Mouse (Mus musculus) thymus, postnatal 14 days (tissue): Measurements from ENCODE around the gene Lats2.
"Not testable (repeated sequence)": the region's sequence is repeated elsewhere in the genome, so short reads cannot be mapped to it uniquely, and the experiment has no call there.

ENCODE experiments used
- DNase-seq: peaks from one replicate; pipeline ENCODE4 v3.0.0; 2021

Lats2 gene

DNA sequence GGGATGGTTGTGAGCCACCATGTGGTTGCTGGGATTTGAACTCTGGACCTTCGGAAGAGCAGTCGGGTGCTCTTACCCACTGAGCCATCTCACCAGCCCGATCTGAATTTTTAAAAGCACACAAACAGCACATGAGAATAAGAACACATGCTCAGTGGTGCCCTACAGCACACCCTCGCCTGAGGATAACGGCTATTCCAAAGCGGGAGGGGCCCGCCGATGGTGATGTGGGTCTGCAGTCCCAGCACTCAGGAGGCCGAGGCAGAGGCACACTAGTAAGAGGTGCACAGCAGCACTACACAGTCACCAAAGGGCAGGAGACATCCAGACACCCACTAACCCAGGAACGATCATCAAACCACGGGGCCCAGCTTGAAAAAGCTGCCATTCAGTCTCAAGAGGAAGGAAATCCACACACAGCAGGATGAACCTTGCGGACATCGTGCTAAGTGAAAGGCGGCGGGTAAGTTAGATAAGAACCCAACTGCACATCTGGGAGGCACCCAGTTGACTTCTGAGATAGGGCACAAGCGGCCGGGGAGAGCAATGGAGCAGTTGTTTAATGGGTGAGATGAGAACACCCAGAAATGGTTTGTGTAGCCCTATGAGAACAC lies 65.6 kb downstream of the Lats2 start:
- no peak for DNase-seq

DNA sequence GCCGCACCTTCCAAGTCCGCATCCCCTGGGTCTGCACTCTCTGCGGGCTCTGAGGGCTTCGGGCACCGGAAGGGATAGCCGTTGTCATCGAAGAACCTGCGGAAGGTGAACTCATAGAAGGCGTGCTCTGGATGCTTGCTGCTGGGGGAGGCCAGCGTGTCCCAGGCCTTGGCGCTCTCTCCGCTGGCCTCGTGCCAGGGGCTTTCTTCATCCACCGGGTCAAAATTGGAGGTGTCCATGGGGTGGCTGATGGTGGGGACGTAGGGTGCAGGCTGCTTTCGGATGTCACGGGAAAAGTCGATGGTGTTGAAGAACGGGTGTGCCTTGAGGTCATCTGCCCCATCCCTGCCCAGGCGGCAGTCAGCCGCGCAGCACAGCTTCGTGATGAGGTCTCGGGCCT lies 66.9 kb downstream of the Lats2 start:
- no peak for DNase-seq

DNA sequence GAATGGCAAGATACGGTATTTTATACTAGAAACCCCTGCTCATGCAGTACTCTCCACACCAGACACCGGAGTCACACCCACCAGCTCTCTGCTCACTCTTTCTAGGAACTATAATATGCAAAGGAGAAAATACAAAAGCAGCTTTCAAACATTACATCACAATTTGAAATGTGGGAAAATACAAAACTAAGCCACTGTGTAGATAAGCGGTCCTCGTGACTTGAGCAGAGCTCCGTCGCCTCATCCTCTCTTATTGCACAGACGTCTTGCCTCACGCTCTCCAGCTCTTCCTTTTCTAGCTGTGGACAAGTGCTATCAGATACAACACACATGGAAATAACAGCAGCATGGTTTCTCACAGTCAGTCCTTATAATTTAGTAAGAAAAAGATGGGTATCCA lies 67.5 kb downstream of the Lats2 start:
- no peak for DNase-seq

DNA sequence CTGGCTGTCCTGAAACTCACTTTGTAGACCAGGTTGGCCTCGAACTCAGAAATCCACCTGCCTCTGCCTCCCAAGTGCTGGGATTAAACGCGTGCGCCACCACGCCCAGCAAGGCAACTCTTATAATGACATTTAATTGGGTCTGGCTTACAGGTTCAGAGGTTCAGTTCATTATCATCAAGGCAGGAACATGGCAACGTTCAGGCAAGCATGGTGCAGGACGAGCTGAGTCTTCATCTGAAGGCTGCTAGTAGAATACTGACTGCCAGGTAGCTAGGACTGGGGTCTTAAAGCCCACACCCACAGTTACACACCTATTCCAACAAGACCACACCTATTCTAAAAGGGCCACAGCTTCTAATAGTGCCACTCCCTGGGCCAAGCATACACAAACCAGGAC lies 70.1 kb downstream of the Lats2 start:
- DNase-seq, result not testable (repeated sequence)

DNA sequence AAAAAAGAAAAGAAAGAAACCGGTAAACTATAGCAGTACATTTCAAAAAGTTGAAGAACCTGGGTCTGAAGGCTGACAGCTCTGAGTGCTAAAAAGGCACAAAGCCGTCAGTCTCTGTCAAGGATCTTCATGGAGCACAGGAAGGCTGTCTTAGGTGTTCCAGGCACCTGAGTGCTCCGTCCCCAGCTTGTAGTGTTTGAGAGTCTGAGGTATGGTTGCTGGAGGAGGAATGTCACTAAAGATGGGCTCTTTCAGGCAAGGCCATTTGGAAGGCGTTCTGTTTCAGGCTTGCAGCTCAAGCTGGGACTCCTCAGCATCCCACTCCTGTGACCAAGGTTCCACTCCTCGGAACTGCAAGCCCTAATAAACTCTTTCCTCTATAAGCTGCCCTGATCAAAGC lies 70.7 kb downstream of the Lats2 start:
- no peak for DNase-seq

DNA sequence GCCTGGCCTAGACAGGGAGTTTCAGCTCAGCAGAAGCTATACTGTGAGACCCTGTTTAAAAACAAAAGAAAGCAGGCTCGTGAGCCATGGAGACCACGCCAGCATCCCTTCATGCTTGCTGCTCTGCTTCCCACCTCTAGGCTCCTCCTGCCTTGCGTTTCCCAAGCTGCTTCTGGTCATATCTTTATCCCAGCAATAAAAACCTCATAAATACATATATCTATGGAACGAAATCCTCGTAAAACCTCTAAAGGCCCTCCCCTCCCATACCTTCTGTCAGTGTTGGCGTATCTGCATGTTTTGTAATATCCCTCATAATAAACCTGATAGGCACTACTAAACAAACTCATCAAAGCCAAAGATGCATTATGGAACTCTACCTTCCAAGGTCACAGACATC lies 71.5 kb downstream of the Lats2 start:
- DNase-seq, result no peak

DNA sequence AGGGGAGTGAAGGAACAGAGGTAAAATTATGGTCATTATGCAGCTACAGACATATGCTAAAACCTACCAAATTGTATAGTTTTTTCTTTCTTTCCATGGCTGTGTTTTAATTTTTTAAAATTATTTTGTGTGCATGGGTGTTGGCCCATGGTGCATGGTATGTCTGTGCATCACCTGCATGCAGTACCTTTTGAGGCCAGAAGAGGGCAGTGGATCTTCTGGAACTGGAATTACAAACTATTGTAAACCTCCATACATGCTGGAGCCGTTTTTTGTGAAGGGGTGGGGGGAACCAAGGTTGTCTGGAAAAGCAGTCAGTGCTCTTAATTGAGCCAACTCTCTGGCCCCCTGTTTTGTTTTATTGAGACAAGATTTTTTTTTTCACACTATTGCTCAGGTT lies 73.6 kb downstream of the Lats2 start:
- DNase-seq, result peak; percentile 76

DNA sequence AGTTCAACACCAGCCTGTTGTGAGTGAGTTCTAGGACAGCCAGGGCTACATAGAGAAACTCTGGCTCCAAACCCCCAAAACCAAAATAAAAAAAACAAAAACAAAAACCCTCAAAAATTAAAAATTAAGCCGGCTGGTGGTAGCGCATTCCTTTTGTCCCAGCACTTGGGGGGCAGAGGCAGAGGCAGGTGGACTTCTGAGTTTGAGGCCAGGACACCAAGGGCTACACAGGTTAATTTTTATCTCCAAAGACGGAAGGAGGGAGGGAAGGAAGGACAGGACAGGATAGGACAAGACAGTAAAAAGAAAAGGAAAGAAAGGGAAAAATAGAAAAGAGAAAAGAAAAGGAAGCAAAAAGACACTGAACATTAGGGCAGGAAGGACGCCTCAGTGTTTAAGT lies 75.4 kb downstream of the Lats2 start:
- DNase-seq, result no peak

DNA sequence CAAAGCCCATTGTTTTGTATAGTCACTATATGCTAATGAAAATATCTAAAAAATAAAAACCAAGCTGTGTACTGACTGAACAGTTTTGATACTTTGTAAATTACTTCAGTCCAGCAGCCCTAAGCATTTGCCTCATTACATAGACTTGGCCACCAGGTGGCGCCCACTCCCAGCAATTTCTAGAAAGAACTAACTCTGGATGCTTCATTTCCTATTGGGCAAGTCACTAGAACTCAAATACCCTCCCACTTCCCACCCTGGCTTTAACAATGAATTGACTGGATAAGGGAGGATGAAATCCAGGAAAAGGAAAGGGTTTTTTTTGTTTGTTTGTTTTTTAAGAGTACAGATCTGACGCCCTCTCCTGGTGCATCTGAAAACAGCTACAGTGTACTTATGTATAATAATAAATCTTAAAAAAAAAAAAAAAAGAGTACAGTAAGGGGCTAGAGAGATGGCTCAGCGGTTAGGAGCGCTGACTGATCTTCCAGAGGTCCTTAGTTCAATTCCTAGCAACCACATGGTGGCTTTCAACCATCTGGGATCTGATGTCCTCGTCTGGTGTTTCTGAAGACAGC lies 78.1 kb downstream of the Lats2 start:
- peak; percentile 83 for DNase-seq

DNA sequence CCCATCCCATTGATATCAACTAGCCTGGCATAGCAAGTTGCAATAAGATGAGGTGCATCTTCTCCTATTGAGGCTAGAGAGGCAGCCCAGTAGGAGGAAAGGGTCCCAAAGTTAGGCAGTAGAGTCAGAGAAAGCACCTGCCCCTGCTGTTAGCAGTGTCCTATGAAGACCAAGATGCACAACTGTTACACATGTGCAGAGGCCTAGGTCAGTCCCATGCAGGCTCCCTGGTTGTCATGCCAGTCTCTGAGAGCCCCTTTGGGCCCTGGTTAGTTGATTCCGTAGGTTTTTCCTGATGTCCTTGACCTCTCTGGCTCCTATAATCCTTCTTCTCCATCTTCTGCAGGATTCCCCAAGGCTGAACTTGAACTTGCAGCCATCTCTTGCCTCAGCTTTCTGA lies 78.7 kb downstream of the Lats2 start:
- DNase-seq, result no peak

DNA sequence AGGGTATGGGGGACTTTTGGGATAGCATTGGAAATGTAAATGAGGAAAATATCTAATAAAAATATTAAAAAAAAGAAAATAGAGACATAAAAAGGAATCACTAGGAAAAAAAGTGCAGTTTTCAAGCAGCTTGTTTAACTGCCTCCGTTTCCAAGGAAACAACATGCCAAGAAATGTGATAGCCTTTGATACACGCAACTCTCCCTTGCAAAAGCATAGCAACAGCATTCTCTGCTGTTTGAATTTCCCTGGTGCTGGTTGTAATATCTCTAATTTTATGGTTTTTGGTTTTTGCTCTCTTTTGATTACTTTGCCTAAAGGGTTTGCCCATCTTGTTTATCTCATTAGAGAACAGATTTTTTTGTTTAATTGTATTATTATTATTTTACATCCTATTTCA lies 82.7 kb downstream of the Lats2 start:
- no peak for DNase-seq

DNA sequence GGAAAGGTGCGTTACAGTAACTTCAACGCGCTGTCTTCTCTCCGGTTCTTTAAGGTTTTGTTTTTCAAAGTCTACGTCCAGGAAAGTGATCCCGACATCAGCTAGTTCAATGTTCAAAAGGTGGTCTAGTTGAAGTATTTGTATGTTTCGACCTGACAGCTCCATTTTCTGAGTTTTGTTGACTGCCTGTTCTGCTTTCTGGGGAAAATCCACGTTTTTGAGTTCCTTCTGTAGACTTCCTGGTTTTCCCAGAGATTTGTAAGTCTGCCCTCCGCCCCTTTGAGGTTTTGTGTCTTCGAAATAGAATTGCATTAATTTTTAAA lies 92.6 kb downstream of the Lats2 start:
- no peak for DNase-seq

DNA sequence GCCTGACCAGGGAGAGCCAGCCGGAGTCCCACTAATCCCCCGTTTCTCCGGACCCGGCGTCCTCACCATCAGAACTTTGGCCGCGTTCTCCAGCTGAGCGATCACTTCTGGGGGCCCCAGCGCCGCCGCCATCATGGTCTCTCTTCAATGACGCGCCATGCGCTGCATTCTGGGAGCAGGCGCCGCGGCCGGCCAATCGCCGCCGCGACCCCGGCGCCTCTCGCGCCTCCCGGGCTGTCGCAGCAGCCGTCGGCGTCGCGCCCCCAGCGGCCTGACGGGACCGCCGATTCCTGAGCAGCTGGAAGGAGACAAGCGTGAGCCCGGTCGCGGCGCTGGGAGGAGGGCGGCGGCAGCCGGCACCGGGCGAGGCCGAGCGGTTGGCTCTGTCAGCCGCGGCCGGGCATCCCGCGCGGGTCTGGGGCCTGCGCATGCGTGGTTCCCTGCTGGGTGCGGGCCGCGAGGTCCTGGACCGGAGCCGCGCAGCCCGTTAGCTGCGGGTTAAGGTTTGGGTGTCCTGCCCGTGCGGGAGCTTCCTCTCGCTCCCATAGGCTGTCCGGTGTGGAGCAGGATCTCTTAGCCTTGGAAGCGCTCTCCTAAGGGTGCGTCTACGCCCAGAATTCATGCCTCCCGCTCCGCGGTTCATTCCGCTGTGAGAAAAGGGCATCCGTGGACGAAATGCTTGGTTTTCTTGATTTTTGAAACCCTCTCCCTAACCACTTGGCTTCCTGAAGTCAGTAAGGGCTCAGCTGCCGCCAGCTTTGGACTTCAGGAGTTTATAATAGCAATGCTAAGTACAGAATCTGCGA lies 93.2 kb downstream of the Lats2 start, which contains the start of gene Xpo4:
TSS of gene Xpo4 (minus strand) at position 609 of the 806 bp plus-strand sequence.
- peak; percentile 88 for DNase-seq

DNA sequence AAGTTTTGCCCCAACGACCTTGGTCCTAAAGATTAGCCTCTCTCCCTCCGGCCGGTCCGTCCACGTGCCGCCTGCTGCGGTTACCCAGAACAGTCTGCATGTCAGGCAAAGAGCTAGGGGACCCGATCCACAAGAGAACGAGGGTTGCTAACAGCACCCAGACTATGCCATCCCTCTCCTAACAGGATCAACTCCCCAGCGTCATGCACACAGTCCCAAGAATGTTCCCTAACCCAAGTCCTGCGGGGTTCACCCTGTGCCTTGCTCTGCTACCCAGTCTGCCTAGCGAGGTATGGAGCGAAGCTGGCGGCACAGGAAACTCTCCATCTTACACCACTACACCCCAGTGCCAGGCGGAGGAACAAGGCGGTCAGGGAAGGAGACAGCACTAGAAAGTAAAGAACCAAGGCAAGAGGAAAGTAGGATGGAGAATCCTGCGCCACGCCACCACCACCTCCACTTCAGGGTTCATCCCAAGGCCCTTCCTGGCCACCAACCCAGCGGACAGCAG lies 93.8 kb downstream of the Lats2 start:
- DNase-seq, result no peak

DNA sequence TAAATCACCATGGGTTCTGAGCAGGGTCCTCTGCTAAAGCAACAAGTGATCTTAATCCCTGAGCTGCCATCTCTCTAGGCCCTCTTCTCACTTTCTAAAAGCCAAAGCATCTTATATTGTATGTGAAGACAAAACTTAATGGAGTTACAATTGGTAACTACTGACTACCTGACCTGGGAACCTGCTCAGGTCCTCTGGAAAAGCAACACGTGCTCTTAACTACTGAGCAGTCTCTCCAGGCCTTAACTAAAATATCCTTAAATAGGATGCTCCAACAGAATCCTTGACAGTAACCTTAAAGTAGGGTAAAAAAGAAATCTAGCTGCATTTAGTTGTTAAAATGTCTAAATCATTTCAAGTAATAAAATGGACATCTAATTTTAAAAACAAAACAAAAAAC lies 94.6 kb downstream of the Lats2 start:
- DNase-seq, result no peak

DNA sequence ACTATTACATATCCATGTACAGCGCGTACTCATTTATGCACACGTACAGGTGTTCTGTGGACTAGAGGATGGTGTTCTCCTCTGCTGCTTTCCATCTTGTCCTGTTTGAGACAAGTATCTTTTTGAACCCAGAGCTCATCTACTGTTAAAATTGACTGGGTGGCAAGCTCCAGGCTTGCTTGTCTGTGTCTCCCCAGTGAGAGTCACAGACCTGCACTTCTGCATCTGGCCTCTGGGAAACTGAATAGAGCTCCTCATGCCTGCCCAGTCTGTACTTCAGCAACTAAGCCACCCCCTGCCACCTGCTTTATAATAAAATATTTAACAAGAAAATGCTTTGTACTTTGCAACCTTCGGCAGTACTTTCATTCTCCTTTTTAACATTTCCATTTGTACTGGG lies 99.9 kb downstream of the Lats2 start:
- DNase-seq, result no peak

DNA sequence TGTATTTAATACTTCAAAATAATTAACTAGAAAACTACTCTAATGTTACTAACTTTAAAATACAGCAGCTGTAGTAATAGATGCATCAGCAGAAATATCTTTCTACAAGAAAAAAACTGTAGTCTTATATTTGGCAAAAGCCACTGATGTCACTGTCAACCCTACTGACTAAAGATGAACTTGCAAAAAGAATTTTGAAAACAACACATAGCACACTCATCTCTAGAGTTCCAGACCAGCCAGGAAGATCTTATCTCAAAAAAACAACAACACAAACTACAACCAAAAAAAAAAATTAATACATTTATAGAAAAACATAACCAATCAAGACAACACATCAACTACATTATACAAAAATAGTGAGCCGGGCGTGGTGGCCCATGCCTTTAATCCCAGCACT lies 100.7 kb downstream of the Lats2 start:
- no peak for DNase-seq

DNA sequence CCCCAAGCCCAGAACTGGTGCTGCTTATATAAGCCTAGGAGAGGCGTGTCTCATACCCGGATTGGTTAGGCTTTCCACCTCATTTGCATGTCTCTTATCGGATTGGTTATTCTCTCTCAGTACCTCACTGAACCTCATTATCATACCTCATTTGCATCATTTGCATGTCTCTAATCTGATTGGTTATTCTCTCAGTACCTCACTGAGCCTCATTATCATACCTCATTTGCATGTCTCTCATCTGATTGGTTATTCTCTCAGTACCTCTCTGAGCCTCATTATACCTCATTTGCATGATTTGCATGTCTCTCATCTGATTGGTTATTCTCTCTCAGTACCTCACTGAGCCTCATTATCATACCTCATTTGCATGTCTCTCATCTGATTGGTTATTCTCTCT lies 101.7 kb downstream of the Lats2 start:
- not testable (repeated sequence) for DNase-seq

DNA sequence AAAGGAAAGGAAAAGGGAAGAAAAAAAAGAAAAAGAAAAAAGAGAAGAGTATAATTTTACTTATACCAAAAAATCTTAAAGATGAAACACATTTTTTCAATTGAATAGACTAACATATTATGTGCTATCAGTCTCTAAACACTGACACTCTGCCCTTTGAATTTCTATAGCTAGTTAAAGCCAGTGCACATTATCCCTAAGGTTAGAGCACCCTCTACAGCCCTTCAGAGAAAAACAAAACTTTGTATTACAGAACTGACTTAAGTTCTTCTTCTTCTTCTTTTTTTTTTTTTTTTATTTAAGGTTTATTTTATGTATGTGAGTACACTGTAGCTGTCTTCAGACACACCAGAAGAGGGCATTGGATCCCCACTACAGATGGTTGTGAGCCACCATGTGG lies 108.7 kb downstream of the Lats2 start:
- no peak for DNase-seq

DNA sequence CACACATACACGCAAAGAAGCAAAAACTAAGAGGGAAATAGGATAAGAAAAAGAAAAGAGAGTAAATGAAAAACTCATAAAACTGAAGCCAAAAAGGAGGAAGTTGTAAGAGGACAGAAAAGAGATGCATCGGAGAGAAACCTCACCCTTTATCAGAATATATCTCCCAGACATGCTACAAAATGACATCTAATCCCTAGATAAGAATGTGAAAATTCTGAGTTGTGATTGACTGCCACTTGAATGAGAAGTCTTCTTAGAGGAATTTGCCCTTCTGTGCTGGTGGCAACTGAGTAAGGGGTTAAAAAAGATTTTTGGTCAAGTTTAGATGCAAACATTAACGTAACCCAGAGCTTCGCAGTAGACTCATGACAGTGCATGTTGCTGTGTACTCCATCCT lies 112.0 kb downstream of the Lats2 start:
- no peak for DNase-seq
